Mouse (Mus musculus) liver, embryonic 14.5 days (tissue): Measurements from ENCODE around the gene Col3a1.

Experiments
- CTCF ChIP-seq: IDR thresholded peaks from 2 replicates; pipeline ENCODE4 v1.5.1; 2016; ENCODE audit warnings: antibody characterized with exemption, low read depth, control low read depth
- EP300 ChIP-seq: IDR thresholded peaks from 2 replicates; pipeline ENCODE4 v1.6.1; 2016; ENCODE audit warnings: antibody characterized with exemption, low read depth

GRCm38 (mm10) chr1:45311388-45311787 is at the start of gene Col3a1:
- TF ChIP-seq CTCF (no peak), EP300 (no peak)
